Mouse (Mus musculus): ENCODE data around the gene Kank2. TPM values are rescaled to one million over a fixed set of nuclear protein-coding genes. Genes with fewer than 3 reads are reported as not detected.

Kank2 gene
- total and polyA plus RNA-seq, 3 experiments, result 7.6 to 16.3 TPM; not detected in 1

- TF ChIP-seq NRF1 (IDR thresholded peaks at IDR 0.05; ENCODE audit: insufficient read depth, low read depth, low read length, poor library complexity, severe bottlenecking) (no peak), BHLHE40 (IDR thresholded peaks at IDR 0.05; ENCODE audit: borderline replicate concordance, low read depth, low read length) (no peak; the same call in 1 of the 2 replicates), GATA1 (IDR thresholded peaks at IDR 0.05; ENCODE audit: low read depth, low read length) (peak; percentile 97), TBP (IDR thresholded peaks at IDR 0.05; ENCODE audit: low read depth, low read length) (peak; percentile 79), NELFE (IDR thresholded peaks at IDR 0.05; ENCODE audit: low read depth, low read length) (no peak), GABPA (IDR thresholded peaks at IDR 0.05; ENCODE audit: low read depth, low read length) (no peak), SIN3A (IDR thresholded peaks at IDR 0.05; ENCODE audit: low read length) (peak; percentile 93), KAT2A (conservative IDR thresholded peaks at IDR 0.05; ENCODE audit: low read depth, low read length) (no peak), ZMIZ1 (IDR thresholded peaks at IDR 0.05; ENCODE audit: low read depth, low read length) (no peak), UBTF (IDR thresholded peaks at IDR 0.05; ENCODE audit: borderline replicate concordance, insufficient read depth, low read depth, low read length) (0 out of 2 replicates have a peak, but pooled peaks have one; percentile 62), POLR2A (IDR thresholded peaks at IDR 0.05; ENCODE audit: control insufficient read depth in 1 of 2, insufficient read depth in 1 of 2, low read depth in 1 of 2, low read length in 2 of 2, poor library complexity in 1 of 2) (no peak; a peak in 1 of 4 replicates)
Observed at GRCm38 (mm10) chr9:21748033-21748432, 50.5 kb downstream of the Kank2 start (continued).

GRCm38 (mm10) chr9:21747238-21747774 is 51.2 kb downstream of the Kank2 start:
- no peaks in the 10 kb centered on the region for H3K9me3 ChIP-seq (replicated peaks; ENCODE audit: insufficient read depth, low read length)
- TF ChIP-seq TBP (IDR thresholded peaks at IDR 0.05; ENCODE audit: low read depth, low read length) (peak; percentile 69), ZC3H11A (IDR thresholded peaks at IDR 0.05; ENCODE audit: low read depth, low read length) (no peak), SMC3 (IDR thresholded peaks at IDR 0.05; ENCODE audit: low read depth, low read length) (peak; percentile 1; the same call in 1 of the 2 replicates), CHD1 (IDR thresholded peaks at IDR 0.05; ENCODE audit: low read depth, low read length) (no peak), RCOR1 (IDR thresholded peaks at IDR 0.05; ENCODE audit: low read depth, low read length) (peak; percentile 41; the same call in 1 of the 2 replicates), USF2 (IDR thresholded peaks at IDR 0.05; ENCODE audit: borderline replicate concordance in 1 of 2, insufficient read depth in 1 of 2, low read depth in 1 of 2, low read length in 2 of 2) (no peak), MAZ (IDR thresholded peaks at IDR 0.05; ENCODE audit: low read depth, low read length) (no peak), HCFC1 (IDR thresholded peaks at IDR 0.05; ENCODE audit: low read depth, low read length) (no peak), POLR2AphosphoS2 (IDR thresholded peaks at IDR 0.05; ENCODE audit: low read length) (no peak), MAX (IDR thresholded peaks at IDR 0.05; ENCODE audit: low read length) (no peak; the same call in 1 of the 2 replicates), TAL1 (IDR thresholded peaks at IDR 0.05; ENCODE audit: low read length) (no peak), POLR2A (IDR thresholded peaks at IDR 0.05; ENCODE audit: control insufficient read depth in 1 of 2, insufficient read depth in 1 of 2, low read depth in 1 of 2, low read length in 2 of 2, poor library complexity in 1 of 2) (no peak; a peak in 1 of 4 replicates), GATA1 (IDR thresholded peaks at IDR 0.05; ENCODE audit: low read depth, low read length) (no peak)
- H3K9ac ChIP-seq (ENCODE audit: control insufficient read depth, low read depth, low read length, poor library complexity, severe bottlenecking), result no peak overlapping the region
- H3K4me1 ChIP-seq (ENCODE audit: control insufficient read depth in 1 of 2, insufficient read depth in 2 of 2, low read length in 2 of 2), result peaks cover 10 to 14% of the 10 kb centered on the region in 2 experiments
- no peaks in the 10 kb centered on the region for H3K27me3 ChIP-seq (ENCODE audit: control insufficient read depth in 1 of 2, insufficient read depth in 2 of 2, low read length in 2 of 2)
- H3K4me3 ChIP-seq (ENCODE audit: control insufficient read depth in 1 of 2, insufficient read depth in 1 of 2, low read depth in 2 of 2, low read length in 2 of 2), result no peak overlapping the region
- no peak overlapping the region for H3K27ac ChIP-seq (ENCODE audit: control insufficient read depth, low read depth, low read length)
- H3K36me3 ChIP-seq (ENCODE audit: control insufficient read depth in 1 of 2, insufficient read depth in 2 of 2, low read length in 2 of 2), result peaks cover 8 to 50% of the 10 kb centered on the region in 2 experiments
- DNase-seq (ENCODE audit: low read depth, low spot score), result peak; percentile 57
- no peaks in the 10 kb centered on the region for H3K79me2 ChIP-seq (ENCODE audit: control insufficient read depth, insufficient read depth, low read length, poor library complexity)

Data from MEL (cell line).